Mouse (Mus musculus) erythroblast, adult 5-6 weeks (primary cell): ENCODE results near the gene Lyrm7. TPM values are rescaled to one million over a fixed set of nuclear protein-coding genes. Genes with fewer than 3 reads are reported as not detected.

Source experiments
- ATAC-seq: replicated peaks from 2 replicates; pipeline ENCODE4 v1.8.0; 2016; ENCODE audit warnings: moderate number of reproducible peaks, mild to moderate bottlenecking, moderate TSS enrichment, inconsistent platforms; ENCODE audit not compliant: poor library complexity, low FRiP score, severe bottlenecking
- total RNA-seq, 2 experiments: library from RNA; stranded (forward) in 1 of 2; stranded (reverse) in 1 of 2; fragments of 150-400 nt in 1 of 2; fragments of 200-764, 138-1000 nt in 1 of 2; gene quantifications; 2 replicates each; pipeline versions ENCODE4 v1.2.3 to v1.2.4; 2015 to 2017; ENCODE audit warnings: low replicate concordance in 2 of 2

Lyrm7 gene
- total RNA-seq, 2 experiments from 2014 or later, result 1.3 to 1.9 TPM

GRCm38 (mm10) chr11:54777387-54778130, 83.2 kb downstream of the Lyrm7 start:
- ATAC-seq, result no peak

Other genes starting within 250 kb of the Lyrm7 start
- 7.9 and 22.7 TPM in 2 replicates for gene Cdc42se2, start 73.2 kb downstream of the Lyrm7 start, total RNA-seq (2015; ENCODE audit: low replicate concordance)
- 14.9 and 16.5 TPM in 2 replicates for gene Cdc42se2, start 73.2 kb downstream of the Lyrm7 start, total RNA-seq (2017; ENCODE audit: low replicate concordance)
- gene Hint1, start 5.5 kb upstream of the Lyrm7 start, total RNA-seq (2015; ENCODE audit: low replicate concordance), result 97.0 and 122 TPM in 2 replicates
- 67.1 and 108 TPM in 2 replicates for gene Hint1, start 5.5 kb upstream of the Lyrm7 start, total RNA-seq (2017; ENCODE audit: low replicate concordance)
- 20.9 and 32.1 TPM in 2 replicates for gene Gpx3, start 41.5 kb upstream of the Lyrm7 start, total RNA-seq (2015; ENCODE audit: low replicate concordance)
- gene Gpx3, start 41.5 kb upstream of the Lyrm7 start, total RNA-seq (2017; ENCODE audit: low replicate concordance), result 0.84 and 1.8 TPM in 2 replicates
- gene Tnip1, start 102.0 kb upstream of the Lyrm7 start, total RNA-seq (2015; ENCODE audit: low replicate concordance), result 13.6 and 13.8 TPM in 2 replicates
- 20.5 and 25.6 TPM in 2 replicates for gene Tnip1, start 102.0 kb upstream of the Lyrm7 start, total RNA-seq (2017; ENCODE audit: low replicate concordance)
- 9.2 and 10.4 TPM in 2 replicates for gene Anxa6, start 172.5 kb upstream of the Lyrm7 start, total RNA-seq (2015; ENCODE audit: low replicate concordance)
- gene Anxa6, start 172.5 kb upstream of the Lyrm7 start, total RNA-seq (2017; ENCODE audit: low replicate concordance), result 12.7 and 14.0 TPM in 2 replicates
- gene Ccdc69, start 217.2 kb upstream of the Lyrm7 start, total RNA-seq (2015; ENCODE audit: low replicate concordance), result 3.1 and 6.7 TPM in 2 replicates
- gene Ccdc69, start 217.2 kb upstream of the Lyrm7 start, total RNA-seq (2017; ENCODE audit: low replicate concordance), result 6.0 and 6.6 TPM in 2 replicates
- gene Gm2a, start 237.2 kb upstream of the Lyrm7 start, total RNA-seq (2015; ENCODE audit: low replicate concordance), result 23.4 and 24.7 TPM in 2 replicates
- gene Gm2a, start 237.2 kb upstream of the Lyrm7 start, total RNA-seq (2017; ENCODE audit: low replicate concordance), result 13.7 and 17.2 TPM in 2 replicates